Mouse (Mus musculus) heart, postnatal 0 days (tissue): ENCODE data around the gene Hacd2.

Experiments
- CTCF ChIP-seq: IDR thresholded peaks from 2 replicates; pipeline ENCODE4 v1.5.1; 2016; ENCODE audit warnings: antibody characterized with exemption, control low read depth, low read depth
- EP300 ChIP-seq: IDR thresholded peaks from 2 replicates; pipeline ENCODE4 v1.6.1; 2016; ENCODE audit warnings: antibody characterized with exemption, low read depth

DNA sequence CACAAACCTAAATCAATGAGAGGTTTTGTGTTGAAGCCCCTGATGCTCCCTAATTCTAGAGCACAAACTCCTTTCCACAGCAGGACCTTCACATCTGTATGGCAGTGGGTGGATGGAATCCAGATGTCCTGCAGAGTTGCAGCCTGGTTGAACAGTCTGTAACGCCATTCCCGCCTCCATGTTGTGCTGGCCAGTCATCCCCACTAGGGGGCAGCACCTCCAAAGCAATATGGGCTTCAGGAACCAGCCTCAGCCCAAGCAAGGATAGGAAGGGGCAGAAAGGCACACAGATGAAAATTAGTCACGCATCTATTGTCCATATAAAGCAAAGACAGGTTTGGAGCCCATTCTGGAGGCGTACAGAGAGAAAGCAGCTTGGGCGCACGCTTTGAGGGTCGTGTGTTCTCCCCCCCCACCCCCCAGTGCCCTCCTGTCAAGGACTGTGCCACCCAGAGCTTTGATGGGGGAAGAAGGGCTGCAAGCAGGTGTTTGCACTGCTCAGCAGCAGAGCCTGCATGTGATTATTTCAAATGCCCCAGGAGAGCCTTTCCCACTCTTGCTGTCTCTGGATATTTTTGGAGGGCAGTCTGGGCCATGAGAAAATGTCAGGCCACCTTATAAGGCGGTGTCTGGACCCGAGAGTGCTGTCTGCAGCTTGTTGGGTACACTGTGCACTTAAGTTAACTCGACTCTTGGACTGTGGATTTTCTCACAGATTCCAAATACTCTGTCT is 88.3 kb downstream of the Hacd2 start:
- no peak for TF ChIP-seq EP300
- TF ChIP-seq CTCF = peak; percentile 99
